Mouse (Mus musculus): ENCODE data around the gene Pam.
A peak's percentile ranks its signal among the peaks of the same experiment; 100 is the strongest.
"Not testable (repeated sequence)": the region's sequence is repeated elsewhere in the genome, so short reads cannot be mapped to it uniquely, and the experiment has no call there.

The Pam gene

DNA sequence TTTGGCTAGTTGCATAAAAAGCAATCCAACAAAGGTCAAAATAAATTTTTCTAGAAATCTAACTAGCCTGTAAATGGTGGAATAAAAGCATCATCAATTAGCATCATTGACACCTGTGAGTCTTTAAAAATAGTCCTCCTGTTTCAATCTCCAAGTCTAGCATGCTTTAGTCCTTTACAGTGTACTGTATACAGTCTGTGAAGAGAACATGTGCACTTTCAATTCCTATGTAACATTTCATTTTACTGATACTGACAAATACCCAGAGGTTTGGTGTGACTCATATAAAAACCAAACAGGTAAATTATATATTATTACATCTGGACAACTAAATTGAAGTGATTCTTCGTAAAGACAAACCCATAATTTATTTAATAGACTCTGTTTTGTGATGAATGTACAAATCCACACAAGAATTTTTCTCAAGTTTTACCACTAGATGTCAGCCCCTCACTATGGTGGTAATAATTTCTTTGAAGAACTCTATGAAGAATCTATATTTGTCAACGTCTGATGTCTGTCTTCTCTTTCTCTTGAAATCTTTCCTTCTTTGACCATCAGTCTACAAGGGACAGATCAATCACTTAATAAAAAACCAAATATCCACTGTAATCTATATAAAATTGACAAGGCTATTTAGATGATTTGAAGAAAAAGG lies 286.1 kb downstream of the Pam start:
- DNase-seq: no peak

DNA sequence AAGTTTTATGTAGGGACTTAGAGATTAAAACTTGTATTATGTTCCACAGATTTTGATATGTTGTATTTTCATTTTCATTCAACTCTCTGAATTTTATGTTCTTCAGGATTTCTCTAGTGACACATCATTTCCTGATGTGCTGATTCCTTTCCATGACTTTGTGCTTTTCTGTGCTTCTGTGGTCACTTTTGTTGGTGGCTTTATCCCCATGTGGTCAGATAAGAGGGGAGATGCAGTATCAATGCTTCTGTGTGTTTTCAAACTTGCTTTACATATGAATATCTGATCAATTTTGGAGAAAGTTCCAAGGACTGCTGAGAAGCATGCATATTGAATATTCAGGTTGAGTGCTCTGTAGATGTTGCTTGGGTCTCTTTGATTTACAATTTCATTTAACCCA lies 290.9 kb downstream of the Pam start:
- no peak for DNase-seq

GRCm38 (mm10) chr1:97802207-97802902 lies 293.1 kb downstream of the Pam start:
- DNase-seq: no peak

DNA sequence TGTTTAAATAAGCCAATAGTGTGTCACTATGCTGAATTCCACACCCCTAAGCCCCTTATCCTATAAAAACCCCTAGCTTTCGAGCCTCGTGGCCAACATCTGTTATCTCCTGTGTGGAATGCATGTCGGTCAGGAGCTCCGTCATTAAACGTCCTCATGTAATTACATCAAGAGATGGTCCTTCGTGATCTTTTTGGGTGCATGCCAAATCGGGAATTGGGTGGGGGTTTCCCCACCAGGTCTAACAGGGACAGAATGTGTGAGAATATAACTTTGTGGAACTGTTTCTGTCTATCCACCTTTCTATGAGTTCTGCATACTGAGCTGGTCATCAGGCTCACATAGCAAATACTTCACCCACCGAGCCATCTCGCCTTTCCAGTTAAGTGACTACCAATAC lies 299.5 kb downstream of the Pam start:
- DNase-seq: no peak

DNA sequence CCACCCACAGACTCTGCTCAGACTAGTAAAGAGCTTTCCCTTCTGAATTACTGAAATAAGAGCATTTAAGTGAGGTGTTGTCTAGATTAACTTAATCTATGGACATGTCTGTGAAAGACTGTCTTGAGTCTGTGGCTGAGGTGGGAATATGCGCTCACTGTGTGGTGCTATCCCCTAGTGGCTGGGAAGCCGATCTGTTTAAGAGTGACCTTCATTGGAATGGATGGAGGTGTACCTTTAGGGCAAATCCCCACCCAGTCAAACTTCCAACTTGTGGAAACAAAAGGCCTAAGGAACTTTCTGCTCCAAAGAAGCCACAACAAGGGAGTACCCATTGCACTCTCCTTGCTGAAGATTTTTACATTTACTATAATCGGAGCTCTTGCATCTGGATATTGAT lies 301.3 kb downstream of the Pam start:
- DNase-seq: no peak

- no peak for DNase-seq
Observed at GRCm38 (mm10) chr1:97788490-97788889, 307.0 kb downstream of the Pam start.

GRCm38 (mm10) chr1:97787674-97788073 lies 307.8 kb downstream of the Pam start:
- no peak for DNase-seq

DNA sequence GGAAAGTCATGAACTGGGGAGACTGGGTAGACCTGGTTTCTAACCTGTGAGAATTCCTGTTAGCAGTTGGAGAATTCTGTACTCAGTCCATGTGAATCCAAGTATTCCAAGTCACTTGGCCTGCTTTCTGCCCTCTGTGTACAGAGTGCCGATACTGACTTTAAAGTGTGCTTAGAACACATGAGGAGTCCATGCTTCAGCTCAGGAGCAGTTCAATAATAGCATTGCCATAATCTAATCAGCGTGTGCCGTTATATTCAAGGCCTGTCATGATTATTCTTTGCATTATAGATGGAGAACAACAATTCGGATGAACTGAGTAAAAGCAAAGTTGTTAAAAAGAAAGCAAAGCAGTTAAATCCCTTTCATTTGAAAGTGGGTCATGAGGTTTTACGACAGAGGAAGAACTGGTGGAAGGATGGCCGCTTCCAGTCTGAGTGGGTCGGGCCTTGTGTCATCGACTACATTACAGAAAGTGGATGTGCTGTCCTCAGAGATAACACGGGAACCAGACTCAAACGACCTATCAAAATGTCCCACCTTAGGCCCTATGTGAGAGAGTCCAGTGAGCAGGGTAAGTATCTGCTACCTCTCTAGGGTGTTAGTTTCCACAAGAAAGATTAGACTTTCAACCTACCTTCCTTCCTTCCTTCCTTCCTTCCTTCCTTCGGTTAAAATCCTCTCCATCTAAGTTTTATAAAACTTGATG lies 309.6 kb downstream of the Pam start:
- no peak for DNase-seq

- no peak for DNase-seq
Observed at GRCm38 (mm10) chr1:97784928-97785327, 310.5 kb downstream of the Pam start.

DNA sequence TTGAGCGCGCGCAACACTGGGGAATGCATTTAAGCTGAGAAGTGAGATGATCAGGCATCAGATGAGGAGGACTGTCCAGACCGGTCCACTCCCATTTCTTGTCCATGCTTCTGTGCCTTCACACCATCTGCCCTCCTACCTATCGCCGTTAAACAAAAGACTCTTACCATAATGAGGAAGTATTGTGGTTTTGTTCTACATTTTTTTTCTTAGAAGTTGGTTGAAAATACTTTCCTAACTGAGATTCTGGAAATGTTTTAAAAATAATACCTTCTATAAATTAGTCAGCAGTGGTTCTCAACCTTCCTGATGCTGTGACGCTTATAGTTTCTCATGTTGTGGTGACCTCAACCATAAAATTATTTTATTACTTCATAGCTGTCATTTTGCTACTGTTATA lies 313.8 kb downstream of the Pam start:
- no peak for DNase-seq

DNA sequence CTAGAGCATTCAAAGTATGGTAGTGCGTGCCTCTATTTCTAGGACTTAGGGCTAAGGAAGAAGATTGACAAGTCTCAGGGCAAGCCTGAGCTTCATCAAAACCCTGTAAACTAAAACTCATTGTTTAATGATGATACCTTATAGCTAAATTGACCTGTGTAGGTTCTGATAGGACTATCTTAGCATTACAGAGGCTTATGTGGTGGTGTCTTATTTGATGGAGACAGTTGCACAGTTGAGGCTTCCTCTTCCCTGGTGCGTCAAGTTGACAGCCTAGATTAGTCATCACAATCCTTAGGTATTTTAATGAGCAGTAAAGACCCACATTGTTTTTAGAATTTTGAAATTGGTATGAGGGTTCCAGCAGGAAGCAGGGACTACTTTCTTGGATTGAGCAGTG lies 321.5 kb downstream of the Pam start:
- DNase-seq: no peak

GRCm38 (mm10) chr1:97773362-97773761 lies 322.1 kb downstream of the Pam start:
- no peak for DNase-seq

DNA sequence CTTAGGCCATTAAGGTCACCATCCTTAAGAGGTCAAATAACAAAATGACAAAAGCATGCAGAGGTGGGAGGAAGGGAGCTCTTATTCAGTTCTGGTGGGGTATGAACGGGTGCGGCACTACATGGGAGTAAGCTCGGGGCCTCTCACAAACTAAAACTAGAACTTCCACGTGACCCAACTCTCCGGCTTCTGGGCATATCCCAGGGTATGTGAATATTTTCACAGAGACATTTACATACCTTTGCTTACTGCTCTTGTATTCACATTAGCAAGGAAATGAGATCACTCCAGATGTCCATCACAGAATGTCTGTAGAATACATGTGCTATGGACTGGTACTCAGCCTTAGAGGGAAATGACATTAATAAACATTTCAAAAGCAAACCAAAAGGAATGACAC lies 323.7 kb downstream of the Pam start:
- no peak for DNase-seq

DNA sequence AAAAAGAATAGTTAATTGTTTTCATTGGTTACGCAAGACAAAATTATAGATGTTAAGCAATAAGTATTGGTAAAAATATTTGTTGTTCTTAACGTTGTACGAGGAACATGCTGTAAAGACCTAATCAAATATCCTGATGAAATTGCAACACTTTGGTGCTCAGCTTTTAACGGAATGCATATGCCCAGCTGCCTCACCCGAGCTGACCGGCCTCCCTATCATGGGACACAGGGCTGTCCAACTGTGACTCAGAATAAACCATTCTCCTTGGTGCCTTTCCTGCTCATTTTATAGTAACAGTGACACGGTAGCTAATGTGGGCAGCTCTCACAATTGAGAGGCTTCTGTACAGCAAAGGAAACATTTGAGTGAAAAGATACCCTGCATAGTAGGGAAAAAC lies 324.3 kb downstream of the Pam start:
- DNase-seq: no peak

DNA sequence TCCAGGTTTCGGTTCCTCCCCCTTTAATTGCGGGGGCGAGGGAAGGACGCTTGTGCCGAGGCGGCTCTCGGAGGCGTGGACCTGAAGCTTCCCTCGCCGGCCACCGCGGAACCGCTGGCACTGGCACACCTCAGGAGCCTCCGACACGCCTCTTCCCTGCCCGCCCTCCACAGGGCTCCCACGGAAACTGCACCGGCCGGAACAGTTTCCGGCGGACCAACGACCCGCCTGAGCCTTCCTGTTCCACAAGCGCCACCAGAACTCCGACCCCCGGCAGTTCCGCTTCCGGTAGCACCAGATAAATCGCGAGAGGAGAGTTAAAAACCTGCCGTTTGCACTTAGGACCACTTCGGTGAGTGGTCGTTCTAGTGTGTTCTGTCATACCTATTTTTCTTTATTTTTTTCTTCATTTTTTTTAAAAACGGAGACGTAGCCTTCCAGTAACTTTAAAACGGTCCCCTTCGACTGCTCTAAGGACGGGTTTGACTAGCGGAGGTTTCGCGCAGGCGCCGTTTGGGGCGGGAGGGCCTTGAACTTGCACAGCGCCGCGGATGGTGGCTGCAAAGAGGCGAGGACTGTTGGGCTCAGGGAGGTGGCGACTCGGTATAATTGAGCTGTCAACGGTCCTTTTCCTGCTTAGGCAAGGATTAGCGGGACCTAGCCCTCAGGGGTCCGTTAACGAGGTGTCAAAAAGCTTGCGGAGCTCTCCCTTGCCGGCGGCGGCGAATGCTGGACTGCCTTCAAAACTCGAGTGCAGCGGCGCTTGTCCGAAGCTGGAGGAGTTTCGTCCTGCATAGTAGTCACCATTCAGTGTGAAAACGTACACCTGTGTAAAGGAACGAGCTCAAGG lies 325.3 kb downstream of the Pam start, which contains the start of the genes Gin1 and Ppip5k2:
Gin1 (plus strand) TSS at position 269 of the 850 bp plus-strand sequence.
Ppip5k2 (minus strand) TSS at position 508 of the 850 bp plus-strand sequence.
- DNase-seq: peak; percentile 96

- no peak for DNase-seq
Observed at GRCm38 (mm10) chr1:97769294-97769903, 326.0 kb downstream of the Pam start.

GRCm38 (mm10) chr1:97768906-97769293 lies 326.5 kb downstream of the Pam start:
- DNase-seq: no peak

DNA sequence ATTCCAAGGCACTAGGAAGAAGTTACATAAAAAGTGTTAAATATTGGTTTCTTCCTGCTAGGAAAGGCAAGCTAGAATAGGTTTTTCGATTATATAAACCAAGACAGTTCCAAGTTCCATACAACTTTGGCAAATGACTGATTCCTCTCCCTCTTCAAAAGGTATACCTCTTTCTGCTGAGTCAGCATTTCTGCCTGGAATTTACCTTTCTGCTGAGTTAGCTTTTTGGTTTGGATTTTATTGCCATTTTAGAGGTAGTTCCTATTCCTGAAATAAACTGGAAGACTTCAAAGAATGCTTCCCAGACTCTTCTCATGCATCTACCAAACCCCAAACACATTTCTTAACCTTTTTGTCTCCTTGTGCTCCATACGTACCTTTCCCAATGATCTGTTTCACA lies 327.4 kb downstream of the Pam start:
- DNase-seq: no peak

- DNase-seq: not testable (repeated sequence)
Observed at GRCm38 (mm10) chr1:97765712-97766111, 329.7 kb downstream of the Pam start.

DNA sequence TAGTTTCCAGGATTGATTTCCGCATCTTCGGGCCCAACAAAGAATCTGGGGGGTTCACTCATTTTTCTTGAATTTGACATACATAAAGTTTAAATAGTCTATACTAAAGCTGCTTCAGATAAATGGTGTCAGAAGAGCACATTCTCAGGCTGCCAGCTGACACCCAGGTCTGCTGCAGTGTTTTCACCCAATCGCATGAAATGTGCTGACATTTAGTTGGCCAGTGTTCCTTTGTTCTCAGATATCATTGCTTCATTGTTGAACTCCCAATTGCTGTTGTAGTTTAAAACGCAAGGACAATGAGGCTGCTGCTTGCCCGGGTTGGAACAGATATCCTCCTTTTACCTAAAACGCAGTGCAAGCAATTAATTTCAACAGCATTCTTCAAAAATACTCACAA lies 334.0 kb downstream of the Pam start:
- DNase-seq: no peak

- no peak for DNase-seq
Observed at GRCm38 (mm10) chr1:97760598-97760997, 334.8 kb downstream of the Pam start.

- no peak for DNase-seq
Observed at GRCm38 (mm10) chr1:97759841-97760240, 335.6 kb downstream of the Pam start.

- DNase-seq: no peak
Observed at GRCm38 (mm10) chr1:97754392-97754791, 341.1 kb downstream of the Pam start.
